Mouse (Mus musculus) limb, embryonic 14.5 days (tissue): ENCODE data around the gene Slc9b1. TPM values are rescaled to one million over a fixed set of nuclear protein-coding genes. Genes with fewer than 3 reads are reported as not detected.

Source experiments
- ATAC-seq: fragments of 200-750 bp; cut with Nextera tagmentation; 2 replicates; pipeline ENCODE4 v1.8.0; 2017; ENCODE audit warnings: low read depth, moderate number of reproducible peaks, moderate TSS enrichment; ENCODE audit not compliant: low FRiP score
- DNase-seq: peaks from one replicate; pipeline ENCODE4 v3.0.0-alpha.2; 2015; ENCODE audit warnings: low spot score
- H3K27ac ChIP-seq: fragments of 300-500 bp; sonication (generic); replicated peaks from 2 replicates; pipeline ENCODE4 v1.5.1; 2014; ENCODE audit warnings: low read depth, mild to moderate bottlenecking, low read length, moderate library complexity, mixed read lengths
- H3K27me3 ChIP-seq: fragments of 300-500 bp; sonication (generic); 2 replicates; pipeline ENCODE4 v1.6.1; 2014; ENCODE audit warnings: low read length, mixed read lengths; ENCODE audit not compliant: control insufficient read depth, insufficient read depth
- H3K36me3 ChIP-seq: fragments of 300-500 bp; sonication (generic); 2 replicates; pipeline ENCODE4 v1.6.1; 2014; ENCODE audit warnings: mild to moderate bottlenecking, low read length, moderate library complexity, mixed read lengths; ENCODE audit not compliant: control insufficient read depth, insufficient read depth
- H3K4me1 ChIP-seq: fragments of 300-500 bp; sonication (generic); 2 replicates; pipeline ENCODE4 v1.6.1; 2014; ENCODE audit warnings: antibody characterized with exemption, low read length, mixed read lengths; ENCODE audit not compliant: control insufficient read depth, insufficient read depth
- H3K4me2 ChIP-seq: fragments of 300-500 bp; sonication (generic); replicated peaks from 2 replicates; pipeline ENCODE4 v1.6.1; 2014; ENCODE audit warnings: low read depth, mild to moderate bottlenecking, low read length, moderate library complexity; ENCODE audit not compliant: severe bottlenecking
- H3K4me3 ChIP-seq: fragments of 300-500 bp; sonication (generic); replicated peaks from 2 replicates; pipeline ENCODE4 v1.5.1; 2014; ENCODE audit warnings: low read length
- H3K9ac ChIP-seq: fragments of 300-500 bp; sonication (generic); 2 replicates; pipeline ENCODE4 v1.6.1; 2014; ENCODE audit warnings: mild to moderate bottlenecking, low read depth, low read length, moderate library complexity; ENCODE audit not compliant: severe bottlenecking
- H3K9me3 ChIP-seq: fragments of 300-500 bp; sonication (generic); 2 replicates; pipeline ENCODE4 v1.6.1; 2016; ENCODE audit warnings: low read length; ENCODE audit not compliant: control insufficient read depth
- POLR2A ChIP-seq: fragments of 200-500 bp; IDR thresholded peaks from 2 replicates; pipeline ENCODE4 v1.8.0; 2012; ENCODE audit warnings: inconsistent platforms, mild to moderate bottlenecking, moderate library complexity, borderline replicate concordance; ENCODE audit not compliant: insufficient read depth, insufficient read length; ENCODE audit errors: extremely low read depth
- WGBS: fragments of 180-500 bp; shearing (Covaris S2); extraction: QIAGEN DNeasy Blood & Tissue Kit; methylation state at CpG from one replicate; pipeline ENCODE4 v1.1.7; 2014; 5-methylcytosine and 5-hydroxymethylcytosine counted together
- polyA plus RNA-seq, 2 experiments: library from polyadenylated mRNA; depleted of rRNA in 1 of 2; stranded (reverse) in 1 of 2; unstranded in 1 of 2; fragments of >200 nt; fragmentation: Nextera tagmentation in 1 of 2; extraction: Ambion mirVana in 1 of 2; gene quantifications; 2 replicates each; pipeline versions ENCODE4 v1.2.1 to v1.2.3; 2012 to 2014

Slc9b1 gene
- 0.06 and 0.18 TPM in 2 replicates for polyA plus RNA-seq (2012; rRNA removed)
- 0.47 TPM in 1 of 2 replicates, not detected in the other for polyA plus RNA-seq (2014; fragmentation: Nextera tagmentation; extraction: Ambion mirVana)

DNA sequence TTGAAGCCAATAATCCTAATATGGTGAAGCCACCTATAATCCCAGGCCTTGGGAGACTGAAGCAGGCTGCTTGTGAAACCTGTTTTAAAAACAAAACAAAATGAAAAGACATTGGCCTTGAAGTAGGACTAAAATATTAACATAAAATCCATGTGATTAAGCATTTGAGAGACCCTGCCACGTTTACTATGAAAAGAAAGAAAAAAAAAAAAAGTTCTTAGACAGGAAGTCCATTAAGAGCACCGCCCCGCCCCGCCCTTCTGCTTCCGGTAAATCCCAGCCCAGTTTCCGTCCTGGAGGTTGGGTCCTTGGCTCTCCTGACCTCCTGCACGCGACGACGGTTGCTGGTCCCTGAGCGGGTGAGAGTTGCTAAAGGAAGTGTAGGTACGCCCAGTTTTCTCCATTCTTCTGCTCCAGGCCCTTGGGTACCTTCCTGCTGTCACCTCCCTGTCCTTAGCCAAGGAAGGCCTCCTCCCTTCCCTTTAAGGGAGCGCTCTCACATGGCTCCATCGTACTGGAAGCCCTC is at the start of gene Slc9b1:
TSS of gene Slc9b1 (plus strand) at position 291 of the 526 bp plus-strand sequence.
- H3K4me3 ChIP-seq, result no peak within 1 kb of the TSS
- no peak within 1 kb of the TSS for H3K4me2 ChIP-seq
- DNase-seq (no peak), ATAC-seq (no peak)
- 78% methylated on average over 14 of the region's 14 CpGs for WGBS
- no peak for TF ChIP-seq POLR2A
- H3K9me3 ChIP-seq, result no peaks in the 10 kb centered on the region
- H3K27ac ChIP-seq, result no peak within 1 kb of the TSS
- H3K36me3 ChIP-seq, result no peaks in the 10 kb centered on the region
- H3K9ac ChIP-seq, result no peak within 1 kb of the TSS
- H3K4me1 ChIP-seq, result no peaks in the 10 kb centered on the region
- H3K27me3 ChIP-seq, result no peaks in the 10 kb centered on the region

DNA sequence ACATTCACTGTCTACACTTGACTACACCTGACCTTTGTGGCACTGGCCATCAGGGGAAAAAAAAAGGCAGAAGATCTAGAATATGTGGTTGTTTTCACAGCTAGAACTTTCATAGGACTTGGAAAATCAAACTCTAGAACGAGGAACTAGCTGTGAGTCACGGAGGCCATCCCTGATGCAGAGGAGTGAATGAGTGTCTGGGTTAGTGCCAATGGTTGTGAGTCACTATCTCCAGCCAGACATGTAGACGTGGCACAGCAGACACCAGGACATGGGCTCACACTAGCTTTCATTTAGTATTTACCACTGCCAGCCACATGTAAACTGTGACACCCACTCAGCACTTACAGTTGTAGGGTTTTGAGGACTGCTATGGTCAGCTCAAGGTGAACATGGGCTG is 49.3 kb upstream of the Slc9b1 start:
- no peaks in the 10 kb centered on the region for H3K9me3 ChIP-seq
- no peak overlapping the region for H3K27ac ChIP-seq
- DNase-seq (no peak), ATAC-seq (no peak)
- H3K4me1 ChIP-seq, result no peaks in the 10 kb centered on the region
- H3K4me3 ChIP-seq, result no peak overlapping the region
- no peaks in the 10 kb centered on the region for H3K27me3 ChIP-seq
- no peaks in the 10 kb centered on the region for H3K36me3 ChIP-seq
- no peak overlapping the region for H3K9ac ChIP-seq
- WGBS, result 89% methylated on average over 3 of the region's 3 CpGs
- no peak overlapping the region for H3K4me2 ChIP-seq
- TF ChIP-seq POLR2A, result no peak

- Histone ChIP-seq H3K27ac (no peak overlapping the region), H3K4me2 (no peak overlapping the region), H3K9ac (no peak overlapping the region), H3K27me3 (no peaks in the 10 kb centered on the region), H3K4me1 (no peaks in the 10 kb centered on the region), H3K4me3 (no peak overlapping the region), H3K9me3 (no peaks in the 10 kb centered on the region), H3K36me3 (no peaks in the 10 kb centered on the region)
- no peak for ATAC-seq
- 69% methylated on average over 6 of the region's 6 CpGs for WGBS
- no peak for DNase-seq
- no peak for TF ChIP-seq POLR2A
Observed at GRCm38 (mm10) chr3:135300081-135300480, 47.7 kb upstream of the Slc9b1 start.

- no peak for DNase-seq
- no peak overlapping the region for H3K4me3 ChIP-seq
- peaks cover 4% of the 10 kb centered on the region; the same call in 1 of the 2 replicates for H3K4me1 ChIP-seq
- no peak for TF ChIP-seq POLR2A
- ATAC-seq, result no peak
- WGBS, result 34% methylated on average over 6 of the region's 6 CpGs
- H3K36me3 ChIP-seq, result no peaks in the 10 kb centered on the region
- no peak overlapping the region for H3K27ac ChIP-seq
- no peak overlapping the region for H3K4me2 ChIP-seq
- no peaks in the 10 kb centered on the region for H3K9me3 ChIP-seq
- no peak overlapping the region for H3K9ac ChIP-seq
- no peaks in the 10 kb centered on the region for H3K27me3 ChIP-seq
Observed at GRCm38 (mm10) chr3:135304060-135304459, 43.8 kb upstream of the Slc9b1 start.

- H3K9me3 ChIP-seq, result no peaks in the 10 kb centered on the region
- H3K4me1 ChIP-seq, result peaks cover 4% of the 10 kb centered on the region; the same call in 1 of the 2 replicates
- 35% methylated on average over 9 of the region's 9 CpGs for WGBS
- H3K36me3 ChIP-seq, result no peaks in the 10 kb centered on the region
- H3K27ac ChIP-seq, result no peak overlapping the region
- TF ChIP-seq POLR2A, result no peak
- no peaks in the 10 kb centered on the region for H3K27me3 ChIP-seq
- DNase-seq (no peak), ATAC-seq (no peak)
- H3K4me3 ChIP-seq, result no peak overlapping the region
- H3K9ac ChIP-seq, result no peak overlapping the region
- H3K4me2 ChIP-seq, result no peak overlapping the region
Observed at GRCm38 (mm10) chr3:135304566-135304965, 43.3 kb upstream of the Slc9b1 start.
